Mouse (Mus musculus) lung, embryonic 14.5 days (tissue): Measurements from ENCODE around the gene Gm20604. TPM values are rescaled to one million over a fixed set of nuclear protein-coding genes. Genes with fewer than 3 reads are reported as not detected.

Experiments used
- ATAC-seq: fragments of 200-750 bp; cut with Nextera tagmentation; 2 replicates; pipeline ENCODE4 v1.8.0; 2017; ENCODE audit warnings: mild to moderate bottlenecking, moderate TSS enrichment, moderate library complexity; ENCODE audit not compliant: insufficient read depth
- DNase-seq: peaks from one replicate; pipeline ENCODE4 v3.0.0-alpha.2; 2015
- H3K27ac ChIP-seq: fragments of 300-500 bp; sonication (generic); 2 replicates; pipeline ENCODE4 v1.5.1; 2014; ENCODE audit warnings: low read depth, mild to moderate bottlenecking, moderate library complexity
- H3K27me3 ChIP-seq: fragments of 300-500 bp; sonication (generic); 2 replicates; pipeline ENCODE4 v1.6.1; 2014; ENCODE audit warnings: low read length, control low read depth; ENCODE audit not compliant: insufficient read depth
- H3K36me3 ChIP-seq: fragments of 300-500 bp; sonication (generic); 2 replicates; pipeline ENCODE4 v1.6.1; 2014; ENCODE audit warnings: control low read depth; ENCODE audit not compliant: insufficient read depth
- H3K4me1 ChIP-seq: fragments of 300-500 bp; sonication (generic); 2 replicates; pipeline ENCODE4 v1.6.1; 2014; ENCODE audit warnings: antibody characterized with exemption, control low read depth; ENCODE audit not compliant: insufficient read depth
- H3K4me2 ChIP-seq: fragments of 300-500 bp; sonication (generic); 2 replicates; pipeline ENCODE4 v1.6.1; 2014; ENCODE audit warnings: mild to moderate bottlenecking
- H3K4me3 ChIP-seq: fragments of 300-500 bp; sonication (generic); 2 replicates; pipeline ENCODE4 v1.5.1; 2014; ENCODE audit warnings: low read depth, low read length
- H3K9ac ChIP-seq: fragments of 300-500 bp; sonication (generic); 2 replicates; pipeline ENCODE4 v1.6.1; 2014
- H3K9me3 ChIP-seq: fragments of 300-500 bp; sonication (generic); 2 replicates; pipeline ENCODE4 v1.6.1; 2016; ENCODE audit warnings: low read depth, low read length, control low read depth
- CTCF ChIP-seq: IDR thresholded peaks from 2 replicates; pipeline ENCODE4 v1.5.1; 2016; ENCODE audit warnings: antibody characterized with exemption, low read depth
- WGBS: fragments of 180-500 bp; shearing (Covaris S2); extraction: QIAGEN DNeasy Blood & Tissue Kit; methylation state at CpG from one replicate; pipeline ENCODE4 v1.1.7; 2014; 5-methylcytosine and 5-hydroxymethylcytosine counted together
- polyA plus RNA-seq: library from polyadenylated mRNA; unstranded; fragments of >200 nt; fragmentation: Nextera tagmentation; extraction: Ambion mirVana; gene quantifications from 2 replicates; pipeline ENCODE4 v1.2.1, GENCODE M21; 2014

Gene Gm20604
- polyA plus RNA-seq, 1 experiment from 2014 or later = 27.4 TPM

- WGBS = 74% methylated on average over 10 of the region's 10 CpGs
- no peaks in the 10 kb centered on the region for H3K27me3 ChIP-seq
Measured at GRCm38 (mm10) chr12:102714654-102715395, 43.6 kb downstream of the Gm20604 start.

GRCm38 (mm10) chr12:102714116-102714515 lies 44.4 kb downstream of the Gm20604 start:
- TF ChIP-seq CTCF = no peak
- Histone ChIP-seq H3K9ac (no peak overlapping the region), H3K4me1 (no peaks in the 10 kb centered on the region), H3K27ac (no peak overlapping the region), H3K27me3 (no peaks in the 10 kb centered on the region), H3K9me3 (no peaks in the 10 kb centered on the region), H3K4me2 (no peak overlapping the region), H3K4me3 (no peak overlapping the region), H3K36me3 (no peaks in the 10 kb centered on the region)
- ATAC-seq (no peak), DNase-seq (no peak)
- 65% methylated on average over 2 of the region's 2 CpGs for WGBS

More at GRCm38 (mm10) chr12:102714654-102715395, 43.6 kb downstream of the Gm20604 start:
- Histone ChIP-seq H3K4me3 (no peak overlapping the region), H3K9ac (no peak overlapping the region), H3K4me1 (no peaks in the 10 kb centered on the region), H3K27ac (no peak overlapping the region), H3K9me3 (no peaks in the 10 kb centered on the region), H3K36me3 (no peaks in the 10 kb centered on the region), H3K4me2 (no peak overlapping the region)
- DNase-seq = no peak
- ATAC-seq = no peak
- no peak for TF ChIP-seq CTCF

- 58% methylated on average over 20 of the region's 20 CpGs for WGBS
- no peak for TF ChIP-seq CTCF
Measured at GRCm38 (mm10) chr12:102713153-102713865, 45.2 kb downstream of the Gm20604 start.

GRCm38 (mm10) chr12:102710851-102711375 lies 47.6 kb downstream of the Gm20604 start:
- no peaks in the 10 kb centered on the region for H3K27me3 ChIP-seq
- TF ChIP-seq CTCF = no peak
- no peaks in the 10 kb centered on the region for H3K9me3 ChIP-seq
- no peak overlapping the region for H3K4me3 ChIP-seq
- no peaks in the 10 kb centered on the region for H3K4me1 ChIP-seq
- WGBS = 66% methylated on average over 4 of the region's 4 CpGs
- ATAC-seq (no peak), DNase-seq (no peak)
- H3K9ac ChIP-seq = no peak overlapping the region
- no peaks in the 10 kb centered on the region for H3K36me3 ChIP-seq
- H3K4me2 ChIP-seq = no peak overlapping the region
- no peak overlapping the region for H3K27ac ChIP-seq

More at GRCm38 (mm10) chr12:102713153-102713865, 45.2 kb downstream of the Gm20604 start:
- ATAC-seq (no peak), DNase-seq (no peak)
- Histone ChIP-seq H3K4me2 (no peak overlapping the region), H3K27me3 (no peaks in the 10 kb centered on the region), H3K36me3 (no peaks in the 10 kb centered on the region), H3K27ac (no peak overlapping the region), H3K4me1 (no peaks in the 10 kb centered on the region), H3K4me3 (no peak overlapping the region), H3K9me3 (no peaks in the 10 kb centered on the region), H3K9ac (no peak overlapping the region)

- ATAC-seq = no peak
- WGBS = 77% methylated on average over 5 of the region's 5 CpGs
Measured at GRCm38 (mm10) chr12:102709896-102710295, 48.6 kb downstream of the Gm20604 start.

GRCm38 (mm10) chr12:102708220-102708619 lies 50.3 kb downstream of the Gm20604 start:
- Histone ChIP-seq H3K27me3 (no peaks in the 10 kb centered on the region), H3K4me2 (no peak overlapping the region), H3K9ac (no peak overlapping the region), H3K9me3 (no peaks in the 10 kb centered on the region), H3K36me3 (no peaks in the 10 kb centered on the region), H3K4me3 (no peak overlapping the region), H3K27ac (no peak overlapping the region), H3K4me1 (peaks cover 7% of the 10 kb centered on the region)
- DNase-seq (no peak), ATAC-seq (no peak)
- no peak; the same call in 1 of the 2 replicates for TF ChIP-seq CTCF
- 57% methylated on average over 11 of the region's 11 CpGs for WGBS

More at GRCm38 (mm10) chr12:102709896-102710295, 48.6 kb downstream of the Gm20604 start:
- H3K27ac ChIP-seq = no peak overlapping the region
- H3K4me3 ChIP-seq = no peak overlapping the region
- no peak overlapping the region for H3K9ac ChIP-seq
- H3K27me3 ChIP-seq = no peaks in the 10 kb centered on the region
- H3K36me3 ChIP-seq = no peaks in the 10 kb centered on the region
- TF ChIP-seq CTCF = no peak
- H3K4me2 ChIP-seq = no peak overlapping the region
- H3K4me1 ChIP-seq = peaks cover 4% of the 10 kb centered on the region; the same call in 1 of the 2 replicates
- no peak for DNase-seq
- H3K9me3 ChIP-seq = no peaks in the 10 kb centered on the region
